Mouse (Mus musculus): ENCODE results near the gene Ajap1.

The Ajap1 gene

GRCm38 (mm10) chr4:153482459-153483338 lies at the start of gene Ajap1:
TSS of gene Ajap1 (minus strand) at chr4:153482811.
- DNase-seq (ENCODE audit: low read depth): no peak

DNA sequence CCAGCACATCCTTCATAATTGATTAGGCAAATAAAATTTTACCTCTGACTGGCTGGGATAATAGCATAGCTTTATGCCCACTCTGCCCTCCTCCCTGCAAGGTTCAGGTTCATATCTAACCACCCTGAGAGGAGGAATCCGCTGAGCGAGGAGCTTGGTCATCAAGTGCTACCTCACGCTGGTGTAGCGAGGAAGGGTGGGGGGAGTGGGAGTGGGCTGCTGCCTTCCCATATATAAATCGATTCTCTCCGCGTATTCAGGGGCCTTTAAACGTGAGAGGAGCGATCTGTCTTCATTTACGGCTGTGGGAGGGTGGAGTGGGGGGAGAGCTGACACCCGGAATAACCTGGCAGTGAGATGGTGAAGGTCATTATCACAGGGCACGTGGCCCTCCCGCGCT lies 47.9 kb upstream of the Ajap1 start:
- DNase-seq (ENCODE audit: low read depth): no peak

DNA sequence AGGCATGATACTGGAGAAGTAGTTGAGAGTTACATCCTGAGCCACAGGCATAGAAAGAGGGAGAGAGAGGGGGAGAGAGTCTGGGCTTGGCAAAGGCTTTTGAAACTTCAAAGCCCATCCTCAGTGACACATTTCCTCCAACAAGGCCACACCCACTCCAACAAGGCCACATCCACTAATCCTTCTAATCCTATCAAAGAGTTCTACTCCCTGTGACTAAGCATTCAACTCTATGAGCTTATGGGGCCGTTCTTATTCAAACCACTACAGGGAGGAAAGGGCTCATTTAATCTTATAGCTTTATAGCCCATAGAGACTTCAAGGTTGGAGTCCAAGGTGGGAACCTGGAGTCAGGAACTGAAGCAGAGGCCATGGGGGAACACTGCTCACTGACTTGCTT lies 39.0 kb upstream of the Ajap1 start:
- DNase-seq (ENCODE audit: low read depth): no peak

DNA sequence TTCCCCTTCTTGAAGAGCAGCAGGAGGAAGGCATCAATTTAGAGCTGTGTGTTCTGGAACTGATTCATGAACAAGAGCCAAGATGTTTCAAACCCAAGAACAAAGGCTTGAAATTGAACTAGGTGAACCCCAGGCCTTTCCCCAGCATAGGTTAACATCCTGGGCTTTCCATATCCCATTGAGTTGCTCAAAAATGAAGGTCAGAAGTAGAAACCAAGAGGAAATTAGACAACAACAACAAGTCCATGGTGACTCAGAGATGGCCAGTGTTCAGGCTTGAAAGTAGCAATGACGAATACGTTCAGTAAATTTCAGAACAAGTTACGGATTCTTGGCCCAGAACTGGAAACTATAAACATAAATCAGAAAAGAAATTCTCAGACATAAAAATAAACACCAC lies 37.3 kb upstream of the Ajap1 start:
- no peak for DNase-seq (ENCODE audit: low read depth)

- DNase-seq (ENCODE audit: low read depth): no peak
Measured at GRCm38 (mm10) chr4:153519289-153519688, 36.7 kb upstream of the Ajap1 start.

DNA sequence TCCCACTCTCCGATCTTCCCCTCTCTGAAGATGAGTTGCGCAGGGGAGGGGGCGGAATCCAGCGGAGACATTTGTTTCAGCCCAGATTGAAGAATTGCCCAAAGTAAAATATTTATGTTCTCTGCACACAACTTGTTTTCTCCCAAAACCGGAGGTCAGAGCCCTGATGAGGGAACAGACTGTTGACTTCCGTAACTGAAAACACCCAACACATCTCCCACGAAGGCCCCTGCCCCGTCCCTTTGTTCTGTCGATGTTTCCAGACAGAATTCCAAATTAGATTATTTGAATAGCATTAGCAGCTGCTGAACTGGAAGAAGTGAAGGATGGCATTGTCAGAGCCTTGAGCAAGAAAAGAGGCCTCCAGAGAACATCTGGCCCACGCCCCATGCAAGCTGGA lies 33.2 kb upstream of the Ajap1 start:
- no peak for DNase-seq (ENCODE audit: low read depth)

DNA sequence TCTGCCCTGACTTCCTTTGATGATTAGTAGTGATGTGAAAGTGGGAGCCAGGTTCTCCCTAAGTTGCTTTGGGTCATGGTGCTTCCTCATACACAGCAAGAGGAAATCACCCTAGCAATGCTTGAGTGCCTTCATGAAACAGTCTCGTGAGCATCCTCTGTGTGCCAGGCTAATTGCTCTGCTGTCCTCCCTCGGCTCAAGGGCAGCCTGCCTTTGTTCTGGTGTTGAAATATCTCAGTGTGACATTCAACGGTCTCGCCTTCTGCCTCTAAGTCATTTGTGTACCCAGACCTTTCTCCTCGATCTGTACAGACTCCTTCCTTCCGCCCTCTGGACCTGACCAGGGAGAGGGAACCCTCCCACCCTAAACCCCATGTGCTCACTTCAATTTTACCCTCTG lies 31.5 kb upstream of the Ajap1 start:
- DNase-seq (ENCODE audit: low read depth): no peak

DNA sequence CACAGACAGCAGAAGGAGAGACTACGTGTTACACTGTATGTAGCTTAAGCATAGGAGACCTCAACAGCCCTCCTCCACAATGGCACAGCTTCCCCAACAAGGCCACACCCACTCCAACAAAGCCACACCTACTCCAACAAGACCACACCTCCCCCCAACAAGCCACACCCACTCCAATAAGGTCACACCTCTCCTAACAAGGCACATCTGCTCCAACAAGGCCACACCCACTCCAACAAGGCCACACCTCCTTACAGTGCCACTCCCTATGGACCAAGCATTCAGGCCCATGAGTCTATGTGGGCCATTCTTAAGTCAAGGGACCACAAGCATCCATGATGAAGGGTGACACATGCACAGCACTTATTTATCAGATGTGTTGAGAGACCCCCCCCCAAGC lies 28.9 kb upstream of the Ajap1 start:
- no peak for DNase-seq (ENCODE audit: low read depth)

GRCm38 (mm10) chr4:153501936-153502335 lies 19.3 kb upstream of the Ajap1 start:
- DNase-seq (ENCODE audit: low read depth): no peak

DNA sequence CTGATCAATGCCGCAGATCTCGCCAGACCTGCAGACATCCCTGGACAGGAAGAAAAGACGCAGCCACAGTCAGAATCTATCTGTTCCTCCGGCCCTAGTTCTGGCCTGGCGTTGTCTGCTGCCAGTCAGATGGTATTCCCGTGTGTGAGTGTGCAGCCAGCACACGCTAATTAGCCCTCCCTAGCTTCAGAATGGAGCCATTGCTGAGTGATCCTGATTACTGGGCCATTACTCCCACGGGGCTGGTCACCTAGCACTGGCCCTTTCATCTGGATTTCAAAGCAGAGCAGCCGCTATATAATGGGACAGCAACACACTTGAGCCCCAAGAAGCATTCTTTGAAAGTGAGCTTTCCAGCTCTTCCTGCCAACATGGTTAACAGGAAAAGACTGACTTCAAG lies 9.8 kb upstream of the Ajap1 start:
- DNase-seq (ENCODE audit: low read depth): no peak

- DNase-seq (ENCODE audit: low read depth): no peak
Measured at GRCm38 (mm10) chr4:153489116-153489515, 6.5 kb upstream of the Ajap1 start.

DNA sequence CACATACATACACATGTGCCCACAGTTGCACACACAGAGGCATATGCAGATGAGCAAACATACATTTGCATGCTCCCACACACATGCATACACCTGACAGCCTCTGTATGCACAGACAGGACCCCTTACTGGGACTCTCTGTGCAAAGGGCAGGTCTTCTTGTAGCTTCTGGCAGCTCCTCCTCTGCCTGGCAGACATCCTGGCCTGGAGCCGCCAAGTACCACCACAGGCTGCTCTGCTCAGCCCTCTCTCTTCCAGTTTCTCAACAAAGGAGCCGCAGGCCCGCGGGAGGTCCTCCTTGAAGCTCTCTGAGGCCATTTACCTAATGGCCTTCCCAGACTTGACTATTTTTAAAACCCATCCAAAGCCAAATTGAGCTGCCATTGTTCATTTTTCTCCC lies 3.3 kb upstream of the Ajap1 start:
- no peak for DNase-seq (ENCODE audit: low read depth)

- DNase-seq (ENCODE audit: low read depth): no peak
Measured at GRCm38 (mm10) chr4:153484392-153484791, 1.8 kb upstream of the Ajap1 start.

DNA sequence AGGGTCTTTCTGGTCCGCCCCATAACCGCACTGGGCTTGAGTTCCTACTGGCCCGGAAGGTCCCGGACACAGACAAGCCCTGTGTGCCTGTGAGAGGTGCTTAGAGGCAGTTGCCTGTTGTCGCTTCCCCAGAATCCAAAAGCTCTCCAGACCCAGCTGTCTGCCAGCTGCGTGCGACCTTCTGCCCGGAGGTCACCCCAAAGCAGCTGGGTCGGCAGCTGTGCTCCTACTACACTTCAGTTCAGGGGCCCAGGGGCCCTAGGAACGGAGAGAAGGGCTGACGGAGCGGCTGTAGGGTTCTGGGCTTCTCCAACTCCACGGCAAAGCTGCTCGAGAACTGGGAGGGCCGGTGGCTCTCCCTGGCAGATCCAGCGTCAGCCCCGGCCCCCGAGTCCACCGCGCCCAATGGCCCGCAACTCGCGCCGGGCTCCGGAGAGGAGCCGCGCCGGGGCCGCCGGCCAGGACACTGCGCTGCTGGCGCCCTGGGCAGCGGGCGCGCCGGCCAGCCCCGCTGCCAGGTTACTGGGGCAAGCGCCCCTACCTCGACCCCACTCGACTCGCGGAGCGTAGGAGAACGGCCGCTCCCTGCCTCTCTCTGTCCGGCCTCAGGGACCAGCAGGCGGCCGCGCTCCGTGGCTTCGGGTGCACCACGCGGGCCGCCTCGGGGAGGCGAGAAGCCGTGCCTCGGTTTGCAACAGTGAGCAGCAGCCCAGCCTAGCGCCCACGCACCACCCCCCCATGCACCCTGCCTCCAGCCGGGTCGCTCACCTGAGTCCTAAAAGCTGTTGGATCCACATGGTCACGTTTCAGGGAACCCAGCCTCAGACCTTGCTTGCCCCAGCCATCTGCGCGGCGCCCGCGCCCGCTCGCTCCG lies 1.0 kb downstream of the Ajap1 start:
- no peak for DNase-seq (ENCODE audit: low read depth)

- no peak for DNase-seq (ENCODE audit: low read depth)
Measured at GRCm38 (mm10) chr4:153480551-153481262, 1.9 kb downstream of the Ajap1 start.

GRCm38 (mm10) chr4:153479144-153479543 lies 3.5 kb downstream of the Ajap1 start:
- no peak for DNase-seq (ENCODE audit: low read depth)

- no peak for DNase-seq (ENCODE audit: low read depth)
Measured at GRCm38 (mm10) chr4:153473480-153474252, 8.9 kb downstream of the Ajap1 start.

DNA sequence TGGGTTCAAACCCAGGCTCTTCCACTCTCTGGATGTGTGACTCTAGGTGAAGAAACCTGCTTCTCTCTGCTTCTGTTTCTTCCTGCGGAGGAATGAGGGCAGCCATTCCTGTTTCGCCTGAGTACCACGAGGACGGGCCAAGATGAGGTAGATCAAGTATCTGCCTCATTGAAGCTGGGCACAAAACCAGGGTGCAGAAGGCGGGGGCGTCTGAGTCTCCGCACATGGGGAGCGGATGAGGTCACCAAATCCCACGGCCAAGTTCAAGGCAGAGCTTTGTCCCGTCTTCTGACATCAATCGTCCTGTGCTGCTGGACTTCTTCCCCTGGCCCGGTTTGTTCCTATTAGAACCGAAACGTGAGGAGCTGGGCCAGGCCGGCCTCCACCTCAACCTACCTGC lies 12.9 kb downstream of the Ajap1 start:
- no peak for DNase-seq (ENCODE audit: low read depth)

DNA sequence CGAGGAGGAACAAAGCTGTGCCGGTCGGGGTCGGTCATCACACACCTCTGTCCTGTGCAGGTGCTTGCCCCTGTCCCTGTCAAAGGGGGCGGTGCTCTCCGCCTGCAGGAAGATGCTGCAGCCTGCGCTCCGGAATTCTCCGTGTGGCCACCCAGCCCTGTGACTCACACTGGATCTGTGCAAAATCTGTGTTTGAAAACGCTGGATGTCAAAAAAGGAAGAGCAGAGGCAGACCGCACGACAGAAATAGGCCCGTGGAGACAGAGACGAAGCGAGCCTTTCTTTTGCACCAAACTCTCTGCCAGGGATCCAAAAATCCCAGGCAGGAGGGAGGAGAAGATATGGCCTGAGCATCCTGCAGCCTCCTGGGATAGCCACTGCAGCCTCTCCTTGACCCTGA lies 22.7 kb downstream of the Ajap1 start:
- no peak for DNase-seq (ENCODE audit: low read depth)

DNA sequence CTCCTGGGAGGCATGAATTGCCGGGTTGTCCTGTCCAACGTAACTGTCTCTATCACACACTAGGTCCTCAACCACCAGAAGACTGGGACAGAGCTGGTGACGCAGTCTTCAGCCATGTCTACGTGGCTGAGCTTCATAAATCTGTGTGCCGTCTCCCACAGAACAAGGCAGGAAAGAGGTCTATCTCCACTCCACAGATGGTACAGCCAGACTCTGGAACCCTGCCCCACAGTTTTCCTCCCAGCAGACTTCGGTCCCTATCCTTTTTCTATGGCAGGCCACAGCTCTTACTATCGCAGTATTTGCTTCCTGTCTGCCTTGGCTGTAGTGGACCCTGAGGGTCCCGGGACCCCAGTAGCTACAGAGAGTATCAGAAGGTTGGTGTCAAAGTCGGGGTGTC lies 23.1 kb downstream of the Ajap1 start:
- no peak for DNase-seq (ENCODE audit: low read depth)

- no peak for DNase-seq (ENCODE audit: low read depth)
Measured at GRCm38 (mm10) chr4:153458821-153459220, 23.8 kb downstream of the Ajap1 start.

DNA sequence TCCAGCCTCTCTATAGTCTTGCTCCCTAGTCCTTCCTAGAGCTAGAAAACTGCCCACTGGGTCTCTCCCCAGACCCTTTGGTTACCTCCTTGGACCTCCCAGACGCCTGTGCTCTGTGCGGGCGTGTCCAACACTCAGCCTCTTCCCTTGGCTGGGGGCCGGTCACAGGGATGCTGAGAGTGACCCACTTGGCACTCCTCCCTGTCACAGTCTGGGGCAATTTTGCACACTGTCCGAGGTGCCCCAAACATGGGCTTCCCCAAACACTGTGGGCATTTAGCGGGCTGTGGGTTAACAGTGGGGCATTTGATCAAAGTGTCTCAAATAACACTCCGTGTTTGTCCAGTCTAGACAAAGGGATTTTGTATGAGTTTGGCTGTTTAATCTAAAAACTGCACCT lies 29.1 kb downstream of the Ajap1 start:
- no peak for DNase-seq (ENCODE audit: low read depth)
